Mouse (Mus musculus) CH12.LX (cell line): ENCODE measurements around the gene Xntrpc.

Source experiments
- CTCF ChIP-seq, 2 experiments: IDR thresholded peaks in 1 of 2; conservative IDR thresholded peaks in 1 of 2; 2 replicates each; pipeline ENCODE4 v1.5.1; 2011 to 2012; ENCODE audit warnings: low read depth in 2 of 2, low read length in 2 of 2, improper control_type of control experiment in 1 of 2, inconsistent platforms in 1 of 2, mild to moderate bottlenecking in 1 of 2, moderate library complexity in 1 of 2
- HCFC1 ChIP-seq: IDR thresholded peaks from 2 replicates; pipeline ENCODE4 v1.6.1; 2012; ENCODE audit warnings: low read depth, mild to moderate bottlenecking, inconsistent platforms, low read length, improper control_type of control experiment
- POLR2A ChIP-seq: IDR thresholded peaks from 2 replicates; pipeline ENCODE4 v1.6.1; 2011; ENCODE audit warnings: low read depth, mild to moderate bottlenecking, improper control_type of control experiment, low read length

GRCm38 (mm10) chr7:102042314-102042713 lies 23.2 kb upstream of the Xntrpc start:
- TF ChIP-seq HCFC1 (no peak), CTCF (conservative IDR thresholded peaks at IDR 0.05 in 1 of 2, IDR thresholded peaks at IDR 0.05 in 1 of 2; ENCODE audit: low read depth in 2 of 2, low read length in 2 of 2) (no peak), POLR2A (no peak)
